Mouse (Mus musculus) stomach, embryonic 14.5 days (tissue): ENCODE results near the gene Kcnq1. TPM values are rescaled to one million over a fixed set of nuclear protein-coding genes. Genes with fewer than 3 reads are reported as not detected.
A peak's percentile ranks its signal among the peaks of the same experiment; 100 is the strongest.

Source experiments
- ATAC-seq: fragments of 200-750 bp; cut with Nextera tagmentation; 2 replicates; pipeline ENCODE4 v1.8.0; 2017; ENCODE audit warnings: low read depth, moderate TSS enrichment; ENCODE audit not compliant: insufficient number of reproducible peaks, insufficient read depth, low FRiP score
- H3K27ac ChIP-seq: fragments of 300-500 bp; sonication (generic); 2 replicates; pipeline ENCODE4 v1.5.1; 2014; ENCODE audit warnings: mild to moderate bottlenecking, low read length, moderate library complexity, mixed read lengths
- H3K27me3 ChIP-seq: fragments of 300-500 bp; sonication (generic); 2 replicates; pipeline ENCODE4 v1.6.1; 2014; ENCODE audit warnings: low read length, control low read depth, mixed read lengths; ENCODE audit not compliant: control insufficient read depth, insufficient read depth
- H3K36me3 ChIP-seq: fragments of 300-500 bp; sonication (generic); 2 replicates; pipeline ENCODE4 v1.6.1; 2014; ENCODE audit warnings: mild to moderate bottlenecking, control low read depth, low read length, moderate library complexity, mixed read lengths; ENCODE audit not compliant: control insufficient read depth, insufficient read depth
- H3K4me1 ChIP-seq: fragments of 300-500 bp; sonication (generic); 2 replicates; pipeline ENCODE4 v1.6.1; 2014; ENCODE audit warnings: low read length, control low read depth, mixed read lengths; ENCODE audit not compliant: control insufficient read depth, insufficient read depth
- H3K4me2 ChIP-seq: fragments of 300-500 bp; sonication (generic); replicated peaks from 2 replicates; pipeline ENCODE4 v1.6.1; 2014; ENCODE audit warnings: low read depth, low read length, control low read depth
- H3K4me3 ChIP-seq: fragments of 300-500 bp; sonication (generic); 2 replicates; pipeline ENCODE4 v1.5.1; 2014; ENCODE audit warnings: low read depth, low read length, control low read depth
- H3K9ac ChIP-seq: fragments of 300-500 bp; sonication (generic); replicated peaks from 2 replicates; pipeline ENCODE4 v1.6.1; 2014; ENCODE audit warnings: low read depth, mild to moderate bottlenecking, control low read depth, low read length, moderate library complexity, mixed read lengths
- H3K9me3 ChIP-seq: fragments of 300-500 bp; sonication (generic); 2 replicates; pipeline ENCODE4 v1.6.1; 2016; ENCODE audit warnings: low read depth, low read length, control low read depth; ENCODE audit not compliant: control insufficient read depth
- WGBS: fragments of 180-500 bp; shearing (Covaris S2); extraction: QIAGEN DNeasy Blood & Tissue Kit; methylation state at CpG from one replicate; pipeline ENCODE4 v1.1.7; 2014; 5-methylcytosine and 5-hydroxymethylcytosine counted together
- polyA plus RNA-seq: library from polyadenylated mRNA; unstranded; fragments of >200 nt; fragmentation: Nextera tagmentation; extraction: Ambion mirVana; gene quantifications from 2 replicates; pipeline ENCODE4 v1.2.1, GENCODE M21; 2014

Gene Kcnq1
- polyA plus RNA-seq, 1 experiment from 2014 or later = 4.2 TPM

- ATAC-seq = peak; percentile 3; the same call in 1 of the 2 replicates
- no peak overlapping the region for H3K9ac ChIP-seq
- H3K27ac ChIP-seq = peak overlapping the region; percentile 84
- H3K4me2 ChIP-seq = no peak overlapping the region
- WGBS = 21% methylated on average over 7 of the region's 7 CpGs
- peaks cover 17% of the 10 kb centered on the region; the same call in 1 of the 2 replicates for H3K4me1 ChIP-seq
- peaks cover 13% of the 10 kb centered on the region; the same call in 1 of the 2 replicates for H3K9me3 ChIP-seq
- H3K4me3 ChIP-seq = no peak overlapping the region
- no peaks in the 10 kb centered on the region for H3K36me3 ChIP-seq
- no peaks in the 10 kb centered on the region for H3K27me3 ChIP-seq
Measured at GRCm38 (mm10) chr7:143300037-143300436, 193.9 kb downstream of the Kcnq1 start.

- no peak overlapping the region for H3K4me3 ChIP-seq
- WGBS = 88% methylated on average over 3 of the region's 3 CpGs
- H3K4me2 ChIP-seq = no peak overlapping the region
- H3K9me3 ChIP-seq = peaks cover 7% of the 10 kb centered on the region; the same call in 1 of the 2 replicates
- no peak overlapping the region for H3K9ac ChIP-seq
- no peaks in the 10 kb centered on the region for H3K36me3 ChIP-seq
- H3K4me1 ChIP-seq = peaks cover 23% of the 10 kb centered on the region; the same call in 1 of the 2 replicates
- no peaks in the 10 kb centered on the region for H3K27me3 ChIP-seq
- peak overlapping the region; percentile 84 for H3K27ac ChIP-seq
- ATAC-seq = no peak
Measured at GRCm38 (mm10) chr7:143300681-143301080, 194.5 kb downstream of the Kcnq1 start.

GRCm38 (mm10) chr7:143302156-143302555 lies 196.0 kb downstream of the Kcnq1 start:
- Histone ChIP-seq H3K4me2 (no peak overlapping the region), H3K4me3 (no peak overlapping the region), H3K9ac (no peak overlapping the region), H3K36me3 (no peaks in the 10 kb centered on the region), H3K4me1 (peaks cover 27% of the 10 kb centered on the region), H3K9me3 (no peaks in the 10 kb centered on the region), H3K27ac (no peak overlapping the region), H3K27me3 (no peaks in the 10 kb centered on the region)
- no peak for ATAC-seq
- 82% methylated on average over 7 of the region's 7 CpGs for WGBS

DNA sequence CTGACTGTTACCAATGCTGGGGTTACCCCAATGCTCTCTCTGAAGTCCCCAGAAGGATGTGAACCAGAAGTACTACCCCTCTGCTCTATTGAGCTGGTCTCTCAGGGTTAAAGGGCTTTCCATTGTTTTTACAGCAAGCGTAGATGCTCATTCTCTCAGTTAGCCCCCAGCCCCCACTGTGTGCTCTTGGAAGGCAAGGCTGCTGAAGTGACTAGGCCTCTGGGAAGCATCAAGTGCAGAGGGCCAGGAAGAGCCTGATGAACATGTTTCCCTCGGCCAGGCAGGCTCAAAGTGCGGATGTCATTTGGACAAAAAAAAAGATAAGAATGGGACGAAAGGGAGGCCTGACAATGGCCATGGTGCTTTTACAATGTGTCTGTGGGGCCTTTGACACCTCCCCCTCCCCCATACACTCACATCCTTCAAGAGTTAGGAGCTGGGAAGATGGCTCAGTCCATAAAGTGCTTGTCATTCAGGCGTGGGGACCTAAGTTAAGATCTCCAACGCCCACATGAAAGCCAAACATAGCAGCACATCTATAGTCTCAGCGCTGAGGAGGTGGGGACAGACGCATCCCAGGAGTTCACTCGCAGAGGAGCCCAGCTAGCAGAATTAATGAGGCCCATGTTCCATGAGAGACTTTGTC lies 196.6 kb downstream of the Kcnq1 start:
- ATAC-seq = no peak
- Histone ChIP-seq H3K9me3 (no peaks in the 10 kb centered on the region), H3K36me3 (no peaks in the 10 kb centered on the region), H3K4me2 (no peak overlapping the region), H3K27ac (no peak overlapping the region), H3K4me1 (peaks cover 27% of the 10 kb centered on the region), H3K9ac (no peak overlapping the region), H3K4me3 (no peak overlapping the region), H3K27me3 (no peaks in the 10 kb centered on the region)
- 67% methylated on average over 9 of the region's 9 CpGs for WGBS

GRCm38 (mm10) chr7:143303557-143303956 lies 197.4 kb downstream of the Kcnq1 start:
- no peak for ATAC-seq
- Histone ChIP-seq H3K9me3 (no peaks in the 10 kb centered on the region), H3K4me3 (no peak overlapping the region), H3K27ac (no peak overlapping the region), H3K9ac (no peak overlapping the region), H3K27me3 (no peaks in the 10 kb centered on the region), H3K4me1 (peaks cover 27% of the 10 kb centered on the region), H3K4me2 (no peak overlapping the region), H3K36me3 (no peaks in the 10 kb centered on the region)
- WGBS = 94% methylated on average over 5 of the region's 5 CpGs

DNA sequence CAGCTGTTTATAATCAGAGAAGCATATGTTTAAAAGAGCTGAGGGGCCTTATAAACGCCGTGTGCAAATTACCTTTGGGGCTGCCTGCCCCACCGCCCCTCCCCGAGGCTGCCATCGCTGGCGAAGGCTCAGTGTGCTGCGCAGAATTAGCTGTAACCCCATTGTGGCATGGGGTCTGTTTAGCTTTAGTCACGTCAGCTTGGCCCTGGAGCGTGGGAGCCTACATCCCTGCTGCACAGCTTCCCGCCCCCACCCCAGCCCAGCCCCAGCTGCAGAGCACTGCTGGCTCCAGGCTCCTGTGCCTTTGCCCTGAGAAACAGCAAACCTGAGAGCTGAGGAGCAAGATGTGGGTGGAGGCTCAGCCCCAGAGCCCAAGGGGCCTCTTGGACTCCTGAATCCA lies 199.6 kb downstream of the Kcnq1 start:
- H3K27me3 ChIP-seq = no peaks in the 10 kb centered on the region
- no peak overlapping the region for H3K4me2 ChIP-seq
- H3K9me3 ChIP-seq = no peaks in the 10 kb centered on the region
- H3K4me1 ChIP-seq = peaks cover 31% of the 10 kb centered on the region
- peak; percentile 76 for ATAC-seq
- H3K9ac ChIP-seq = no peak overlapping the region
- 18% methylated on average over 10 of the region's 10 CpGs for WGBS
- H3K36me3 ChIP-seq = no peaks in the 10 kb centered on the region
- H3K4me3 ChIP-seq = no peak overlapping the region
- peak overlapping the region; percentile 78 for H3K27ac ChIP-seq

DNA sequence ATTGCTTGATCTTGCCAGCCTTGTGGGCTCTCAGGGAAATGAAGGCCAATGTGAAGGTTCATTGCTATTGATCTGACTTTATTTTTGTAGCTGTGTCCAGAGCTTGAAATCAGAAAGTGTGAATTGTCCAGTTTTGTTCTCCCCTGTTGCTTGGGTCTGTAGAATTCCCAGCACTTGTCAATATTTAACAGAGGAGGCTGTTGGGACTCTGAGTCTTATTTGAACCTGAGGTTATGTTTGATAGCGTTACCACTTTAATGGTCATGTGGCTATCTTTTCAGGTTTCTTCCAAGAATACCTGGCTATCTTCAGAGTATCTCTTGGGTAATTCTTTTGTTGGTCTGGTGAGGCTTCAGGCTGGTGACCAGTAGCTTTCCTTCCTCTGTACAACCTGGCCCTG lies 201.8 kb downstream of the Kcnq1 start:
- Histone ChIP-seq H3K9me3 (no peaks in the 10 kb centered on the region), H3K36me3 (no peaks in the 10 kb centered on the region), H3K27ac (no peak overlapping the region), H3K4me3 (no peak overlapping the region), H3K4me2 (no peak overlapping the region), H3K9ac (no peak overlapping the region), H3K4me1 (peaks cover 32% of the 10 kb centered on the region), H3K27me3 (no peaks in the 10 kb centered on the region)
- 93% methylated on average over 1 of the region's 1 CpGs for WGBS
- ATAC-seq = no peak

DNA sequence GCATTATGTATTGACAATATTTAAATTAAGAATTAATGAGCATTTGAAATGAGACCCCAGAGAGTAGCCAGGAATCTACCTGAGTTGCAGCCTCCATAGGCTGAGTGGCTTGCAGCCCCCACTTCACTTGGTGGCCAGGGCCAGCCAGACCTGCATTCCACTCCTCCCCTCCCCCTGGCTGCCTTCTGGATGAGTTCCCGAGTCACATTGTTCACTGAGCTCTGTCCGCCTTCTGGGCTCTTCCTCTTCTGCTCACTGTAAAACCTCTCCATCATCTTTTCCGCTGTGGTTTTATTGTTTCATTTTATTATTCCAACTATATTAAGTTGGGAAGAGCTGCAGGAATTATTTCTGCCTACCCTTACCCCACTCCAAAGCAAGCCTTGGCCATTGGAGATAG lies 204.1 kb downstream of the Kcnq1 start:
- H3K4me2 ChIP-seq = no peak overlapping the region
- no peaks in the 10 kb centered on the region for H3K9me3 ChIP-seq
- no peaks in the 10 kb centered on the region for H3K36me3 ChIP-seq
- 44% methylated on average over 3 of the region's 3 CpGs for WGBS
- H3K4me1 ChIP-seq = peaks cover 44% of the 10 kb centered on the region
- H3K27me3 ChIP-seq = no peaks in the 10 kb centered on the region
- no peak for ATAC-seq
- no peak overlapping the region for H3K4me3 ChIP-seq
- H3K27ac ChIP-seq = peak overlapping the region; percentile 61; the same call in 1 of the 2 replicates
- no peak overlapping the region for H3K9ac ChIP-seq

- Histone ChIP-seq H3K27ac (peak overlapping the region; percentile 61; the same call in 1 of the 2 replicates), H3K4me3 (no peak overlapping the region), H3K27me3 (no peaks in the 10 kb centered on the region), H3K4me2 (no peak overlapping the region), H3K9me3 (no peaks in the 10 kb centered on the region), H3K9ac (no peak overlapping the region), H3K4me1 (peaks cover 42% of the 10 kb centered on the region), H3K36me3 (no peaks in the 10 kb centered on the region)
- no peak for ATAC-seq
- WGBS = 52% methylated on average over 8 of the region's 8 CpGs
Measured at GRCm38 (mm10) chr7:143310847-143311246, 204.7 kb downstream of the Kcnq1 start.
